Mouse (Mus musculus): ENCODE results near the gene Wdr43. TPM values are rescaled to one million over a fixed set of nuclear protein-coding genes. Genes with fewer than 3 reads are reported as not detected.
A peak's percentile ranks its signal among the peaks of the same experiment; 100 is the strongest.

Wdr43 gene
- polyA plus RNA-seq (2012; fragmentation: generic; extraction: Trizol): 24.1 TPM

DNA sequence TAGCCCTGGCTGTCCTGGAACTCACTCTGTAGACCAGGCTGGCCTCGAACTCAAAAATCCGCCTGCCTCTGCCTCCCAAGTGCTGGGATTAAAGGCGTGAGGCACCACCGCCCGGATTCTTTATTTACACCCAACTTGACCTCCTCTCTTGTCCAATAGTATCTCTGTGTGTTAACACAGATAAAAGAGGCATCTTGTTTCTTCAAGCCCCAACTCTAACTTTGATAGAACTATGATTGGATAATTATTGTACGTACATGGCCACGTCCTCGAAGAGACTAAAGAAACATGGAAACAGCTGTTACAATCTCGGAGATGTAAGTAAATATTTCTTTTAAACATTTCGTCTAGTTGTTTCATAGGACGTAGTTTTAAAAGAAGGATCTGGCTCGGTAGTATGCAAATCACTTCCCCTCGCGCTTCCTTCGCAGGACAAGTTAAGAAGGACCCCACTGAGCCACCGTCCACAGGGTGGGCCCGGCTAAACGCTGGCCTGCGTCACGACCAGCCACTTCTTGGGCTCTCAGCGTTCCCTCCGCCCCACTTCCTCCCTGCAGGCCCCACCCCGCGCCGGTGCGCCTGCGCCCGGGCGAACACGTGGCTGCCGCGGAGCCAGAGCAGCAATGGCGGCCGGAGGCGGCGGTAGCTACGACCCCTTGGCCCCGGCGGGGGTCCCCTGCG lies at the start of gene Wdr43:
Gene Wdr43 (plus strand): TSS at position 258 of the 681 bp plus-strand sequence.
- Histone ChIP-seq H3K27me3 (ENCODE audit: control insufficient read depth, insufficient read depth, insufficient read length) (no peaks in the 10 kb centered on the region), H3ac (ENCODE audit: control insufficient read depth, insufficient read length) (peak within 1 kb of the TSS; percentile 47), H3K36me3 (ENCODE audit: control insufficient read depth, insufficient read depth) (peaks cover 9% of the 10 kb centered on the region), H3K4me2 (ENCODE audit: low read depth) (peak within 1 kb of the TSS; percentile 85), H3K4me3 (peak within 1 kb of the TSS; percentile 92), H3K79me2 (ENCODE audit: control insufficient read depth, insufficient read depth) (peaks cover 48% of the 10 kb centered on the region)
- TF ChIP-seq CEBPB (IDR thresholded peaks at IDR 0.05; ENCODE audit: insufficient read depth, poor library complexity, severe bottlenecking) (no peak), MYOD1 (IDR thresholded peaks at IDR 0.05; ENCODE audit: control insufficient read depth in 1 of 3, insufficient read length in 2 of 3, low read depth in 2 of 3) (peak in 1 of 3 experiments; percentile 2), USF1 (IDR thresholded peaks at IDR 0.05; ENCODE audit: low read depth) (peak; percentile 81), POLR2A (IDR thresholded peaks at IDR 0.05; ENCODE audit: insufficient read length, low read depth) (peak; percentile 91), SRF (IDR thresholded peaks at IDR 0.05; ENCODE audit: control insufficient read depth, insufficient read length, low read depth) (no peak), POLR2AphosphoS2 (IDR thresholded peaks at IDR 0.05; ENCODE audit: insufficient read length, low read depth) (peak; percentile 82), E2F4 (IDR thresholded peaks at IDR 0.05; ENCODE audit: insufficient read depth) (no peak), TCF3 (IDR thresholded peaks at IDR 0.05; ENCODE audit: insufficient read length, low read depth) (no peak), MYOG (IDR thresholded peaks at IDR 0.05; ENCODE audit: control insufficient read depth in 1 of 3, insufficient read depth in 1 of 3, insufficient read length in 2 of 3, low read depth in 2 of 3) (peak in 1 of 3 experiments; percentile 23), TCF12 (IDR thresholded peaks at IDR 0.05; ENCODE audit: insufficient read depth, poor library complexity, severe bottlenecking) (no peak), REST (IDR thresholded peaks at IDR 0.05; ENCODE audit: insufficient read depth, insufficient read length) (no peak), MAX (IDR thresholded peaks at IDR 0.05; ENCODE audit: low read depth) (peak; percentile 53)

DNA sequence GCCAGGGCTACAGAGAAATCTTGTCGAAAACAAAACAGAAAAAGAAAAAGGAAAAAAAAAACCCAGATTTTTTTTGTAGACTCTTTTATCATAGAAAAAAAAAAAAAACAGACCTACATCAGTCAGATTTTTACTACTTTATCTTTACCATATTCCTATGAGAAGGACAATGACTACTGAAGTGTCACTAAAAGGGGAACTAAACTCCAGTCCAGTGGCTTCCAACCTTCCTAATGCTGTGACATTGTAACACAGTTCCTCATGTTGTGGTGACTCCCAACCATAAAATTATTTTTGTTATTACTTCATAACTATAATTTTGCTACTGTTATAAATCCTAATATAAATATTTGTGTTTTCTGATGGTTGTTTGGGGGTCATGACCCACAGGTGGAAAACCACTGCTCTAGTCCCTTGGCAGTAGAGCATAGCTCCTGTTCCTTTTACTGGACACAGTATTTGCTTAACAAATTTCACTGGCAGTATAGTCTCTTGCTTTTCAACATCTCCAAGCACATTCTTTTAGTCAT lies 36.5 kb upstream of the Wdr43 start:
- Histone ChIP-seq H3K36me3 (ENCODE audit: control insufficient read depth, insufficient read depth) (no peaks in the 10 kb centered on the region), H3K4me3 (no peak overlapping the region), H3K79me2 (ENCODE audit: control insufficient read depth, insufficient read depth) (no peaks in the 10 kb centered on the region), H3K27me3 (ENCODE audit: control insufficient read depth, insufficient read depth, insufficient read length) (no peaks in the 10 kb centered on the region), H3K4me2 (ENCODE audit: low read depth) (no peak overlapping the region), H3ac (ENCODE audit: control insufficient read depth, insufficient read length) (no peak overlapping the region)
- TF ChIP-seq REST (IDR thresholded peaks at IDR 0.05; ENCODE audit: insufficient read depth, insufficient read length) (no peak), MYOG (IDR thresholded peaks at IDR 0.05; ENCODE audit: control insufficient read depth in 1 of 3, insufficient read depth in 1 of 3, insufficient read length in 2 of 3, low read depth in 2 of 3) (no peak), SRF (IDR thresholded peaks at IDR 0.05; ENCODE audit: control insufficient read depth, insufficient read length, low read depth) (no peak), POLR2AphosphoS2 (IDR thresholded peaks at IDR 0.05; ENCODE audit: insufficient read length, low read depth) (no peak), POLR2A (IDR thresholded peaks at IDR 0.05; ENCODE audit: insufficient read length, low read depth) (no peak), TCF12 (IDR thresholded peaks at IDR 0.05; ENCODE audit: insufficient read depth, poor library complexity, severe bottlenecking) (no peak), MYOD1 (IDR thresholded peaks at IDR 0.05; ENCODE audit: control insufficient read depth in 1 of 3, insufficient read length in 2 of 3, low read depth in 2 of 3) (no peak), USF1 (IDR thresholded peaks at IDR 0.05; ENCODE audit: low read depth) (no peak), TCF3 (IDR thresholded peaks at IDR 0.05; ENCODE audit: insufficient read length, low read depth) (no peak), MAX (IDR thresholded peaks at IDR 0.05; ENCODE audit: low read depth) (no peak), CEBPB (IDR thresholded peaks at IDR 0.05; ENCODE audit: insufficient read depth, poor library complexity, severe bottlenecking) (no peak), E2F4 (IDR thresholded peaks at IDR 0.05; ENCODE audit: insufficient read depth) (no peak)

DNA sequence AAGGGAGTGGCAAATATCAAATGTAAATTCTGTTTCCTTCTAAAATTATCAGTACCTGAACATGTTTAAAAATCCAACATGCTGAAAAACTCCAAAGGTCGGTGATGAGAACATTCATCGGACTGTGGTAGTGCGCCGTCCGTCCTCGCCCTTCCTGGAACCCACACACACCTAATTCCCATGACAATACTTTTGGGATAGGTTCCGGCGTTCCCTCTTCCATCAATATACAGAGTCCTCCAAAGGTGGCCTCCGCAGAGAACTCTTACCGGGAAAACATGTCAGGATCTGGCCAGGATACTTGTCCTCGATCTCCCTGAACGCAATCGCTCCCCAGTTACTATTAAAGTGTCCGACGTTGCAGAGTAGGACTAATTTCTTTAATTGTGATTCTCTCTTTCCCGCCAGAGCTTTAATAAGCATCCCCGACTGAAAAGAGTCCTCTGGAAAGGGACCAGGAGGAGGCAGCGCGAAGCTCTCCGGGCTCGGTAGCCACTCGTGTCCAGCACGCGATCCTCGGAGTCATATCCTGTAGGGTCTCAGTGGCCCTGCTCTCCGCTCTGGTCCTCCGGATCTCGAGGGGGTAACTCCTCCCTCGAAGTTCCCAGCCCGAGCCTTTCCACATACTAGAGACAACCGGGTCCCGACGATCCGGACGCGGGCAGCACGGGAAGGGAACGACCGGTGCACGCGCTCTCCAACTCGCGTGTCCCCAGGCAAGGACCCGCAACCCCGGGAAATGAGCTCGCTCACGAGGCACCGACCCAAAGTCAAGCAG lies 17.6 kb upstream of the Wdr43 start:
- TF ChIP-seq CEBPB (IDR thresholded peaks at IDR 0.05; ENCODE audit: insufficient read depth, poor library complexity, severe bottlenecking): no peak
- TF ChIP-seq E2F4 (IDR thresholded peaks at IDR 0.05; ENCODE audit: insufficient read depth): no peak
- no peak for TF ChIP-seq MYOG (IDR thresholded peaks at IDR 0.05; ENCODE audit: control insufficient read depth in 1 of 3, insufficient read depth in 1 of 3, insufficient read length in 2 of 3, low read depth in 2 of 3)
- TF ChIP-seq POLR2AphosphoS2 (IDR thresholded peaks at IDR 0.05; ENCODE audit: insufficient read length, low read depth): no peak
- TF ChIP-seq SRF (IDR thresholded peaks at IDR 0.05; ENCODE audit: control insufficient read depth, insufficient read length, low read depth): no peak
- TF ChIP-seq TCF12 (IDR thresholded peaks at IDR 0.05; ENCODE audit: insufficient read depth, poor library complexity, severe bottlenecking): no peak
- no peak for TF ChIP-seq USF1 (IDR thresholded peaks at IDR 0.05; ENCODE audit: low read depth)
- no peak for TF ChIP-seq POLR2A (IDR thresholded peaks at IDR 0.05; ENCODE audit: insufficient read length, low read depth)
- TF ChIP-seq MAX (IDR thresholded peaks at IDR 0.05; ENCODE audit: low read depth): no peak
- no peak for TF ChIP-seq MYOD1 (IDR thresholded peaks at IDR 0.05; ENCODE audit: control insufficient read depth in 1 of 3, insufficient read length in 2 of 3, low read depth in 2 of 3)
- H3K4me3 ChIP-seq: peak overlapping the region; percentile 82
- H3K4me2 ChIP-seq (ENCODE audit: low read depth): peak overlapping the region; percentile 76
- H3K79me2 ChIP-seq (ENCODE audit: control insufficient read depth, insufficient read depth): peaks cover 6% of the 10 kb centered on the region
- H3K36me3 ChIP-seq (ENCODE audit: control insufficient read depth, insufficient read depth): no peaks in the 10 kb centered on the region
- peak overlapping the region; percentile 25 for H3ac ChIP-seq (ENCODE audit: control insufficient read depth, insufficient read length)
- H3K27me3 ChIP-seq (ENCODE audit: control insufficient read depth, insufficient read depth, insufficient read length): no peaks in the 10 kb centered on the region
